Mouse (Mus musculus) granulocyte monocyte progenitor cell, adult 5-6 weeks (primary cell): ENCODE data around the gene Syne2. TPM values are rescaled to one million over a fixed set of nuclear protein-coding genes. Genes with fewer than 3 reads are reported as not detected.
A peak's percentile ranks its signal among the peaks of the same experiment; 100 is the strongest.

Experiments
- ATAC-seq: replicated peaks from 2 replicates; pipeline ENCODE4 v1.8.0; 2016; ENCODE audit warnings: mild to moderate bottlenecking, moderate TSS enrichment, inconsistent platforms; ENCODE audit not compliant: poor library complexity, severe bottlenecking
- total RNA-seq, 2 experiments: library from RNA; stranded (forward) in 1 of 2; stranded (reverse) in 1 of 2; fragments of 200-712, 200-1000 nt in 1 of 2; fragments of >200 nt in 1 of 2; fragmentation: Nextera tagmentation in 1 of 2; gene quantifications; 2 replicates each; pipeline ENCODE4 v1.2.3; 2014 to 2017

Syne2 gene
- total RNA-seq, 2 experiments from 2014 or later, result 6.4 to 9.7 TPM

- ATAC-seq, result no peak
Measured at GRCm38 (mm10) chr12:75826699-75827353, 8.9 kb downstream of the Syne2 start.

DNA sequence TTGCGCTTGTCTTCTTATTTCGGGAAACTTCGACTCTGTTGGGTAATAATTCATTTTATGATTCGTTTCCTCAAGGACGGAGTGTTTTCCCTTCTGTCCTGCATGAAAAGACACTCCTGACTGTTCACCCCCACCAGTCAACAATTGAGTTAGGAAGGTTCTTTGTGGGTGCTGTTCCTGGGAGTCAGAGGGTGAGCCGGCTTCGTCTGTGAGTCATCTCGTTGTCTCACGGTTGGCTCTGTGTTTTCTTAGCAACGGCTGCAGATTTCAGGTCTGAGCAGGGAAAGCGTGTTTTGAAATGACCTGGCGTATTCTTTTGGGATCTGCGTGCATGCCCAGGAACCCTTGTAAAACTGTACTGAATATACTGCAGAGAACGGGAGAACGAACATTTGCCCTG, 9.8 kb downstream of the Syne2 start:
- ATAC-seq, result no peak

DNA sequence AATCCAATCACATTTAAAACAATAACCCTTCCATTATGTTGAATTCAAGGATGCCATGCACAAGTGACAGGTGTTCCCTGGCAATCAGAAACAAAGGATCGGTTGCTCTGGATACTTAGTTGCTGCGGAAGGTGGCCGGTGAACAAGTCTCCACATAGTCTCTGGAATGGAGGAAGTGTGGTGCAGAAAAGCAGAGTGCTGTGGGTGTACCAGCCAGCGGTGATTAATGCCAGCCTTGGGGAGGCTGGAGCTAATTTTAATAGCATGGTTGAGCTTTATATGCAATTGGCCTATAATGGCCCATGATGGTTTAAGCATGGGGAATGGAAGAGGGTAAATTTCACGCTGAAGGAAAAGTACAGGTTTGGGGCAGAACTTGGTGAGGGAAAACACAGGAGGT, 11.7 kb downstream of the Syne2 start:
- ATAC-seq, result no peak

DNA sequence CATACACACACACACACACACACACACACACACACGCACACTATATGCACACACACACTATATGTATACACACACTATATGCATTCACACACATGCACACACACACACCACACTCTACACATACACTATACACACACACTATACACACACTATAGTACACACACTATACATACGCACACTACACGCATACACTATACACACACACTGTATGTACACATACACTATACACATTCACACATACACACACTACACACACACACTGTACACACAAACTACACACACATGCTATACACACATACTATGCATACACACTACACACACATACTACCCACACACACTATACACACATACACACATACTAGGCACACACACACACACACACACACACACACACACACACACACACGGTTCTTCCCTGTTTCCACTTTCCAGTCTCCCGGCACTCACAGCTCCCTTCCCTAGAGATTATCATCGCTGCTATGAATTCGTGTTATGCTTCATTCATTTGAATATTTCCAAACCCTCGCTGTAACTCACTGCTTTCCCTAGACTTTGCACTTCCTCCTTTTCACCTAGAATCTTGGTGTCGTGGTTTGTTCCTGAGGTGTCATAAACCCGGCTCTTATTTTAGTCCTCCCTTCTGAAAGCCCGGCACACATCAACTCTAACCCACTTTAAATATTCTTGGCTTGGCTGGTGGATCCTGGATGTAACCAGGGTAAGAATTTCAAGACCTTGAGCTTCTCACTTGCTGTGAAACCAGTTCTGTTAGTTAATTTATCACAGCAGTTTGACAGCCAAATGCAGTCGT, 15.4 kb downstream of the Syne2 start:
- peak; percentile 89 for ATAC-seq

DNA sequence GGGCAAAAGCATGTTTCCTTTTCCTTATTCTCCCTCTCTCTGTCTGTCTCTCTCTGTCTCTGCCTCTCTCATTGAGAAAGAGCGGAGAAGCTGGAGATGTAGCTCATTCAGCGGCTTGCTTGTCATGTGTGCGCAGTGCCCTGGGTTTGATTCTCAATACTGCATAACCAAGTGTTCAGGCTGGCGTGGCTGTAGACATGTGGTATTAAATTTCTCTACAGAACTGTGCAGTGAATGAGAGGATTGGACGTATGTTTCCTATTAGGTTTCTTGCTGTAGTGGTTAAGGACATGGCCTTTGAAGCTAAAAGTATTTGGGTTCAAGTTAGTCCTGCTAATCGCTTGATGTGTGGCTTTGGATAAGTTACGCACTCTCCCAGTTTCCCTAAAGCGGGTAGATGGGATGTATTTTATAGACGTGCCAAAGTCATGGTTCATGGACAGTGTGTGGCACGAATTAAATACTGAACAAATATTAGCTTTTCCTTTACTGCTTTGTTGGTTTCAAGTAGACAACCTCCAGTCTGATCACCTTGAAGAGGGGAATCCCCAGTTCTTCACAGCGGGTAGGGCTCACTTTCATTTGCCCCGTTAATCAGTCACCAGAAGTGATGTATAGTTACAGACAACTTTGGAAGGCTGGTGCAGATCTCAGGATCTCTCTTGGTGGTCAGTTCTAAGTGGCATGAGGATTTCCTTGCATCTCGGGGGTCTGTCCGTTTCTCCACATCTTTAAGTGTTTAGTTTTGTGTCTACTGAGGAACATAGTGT, 16.2 kb downstream of the Syne2 start:
- no peak for ATAC-seq

DNA sequence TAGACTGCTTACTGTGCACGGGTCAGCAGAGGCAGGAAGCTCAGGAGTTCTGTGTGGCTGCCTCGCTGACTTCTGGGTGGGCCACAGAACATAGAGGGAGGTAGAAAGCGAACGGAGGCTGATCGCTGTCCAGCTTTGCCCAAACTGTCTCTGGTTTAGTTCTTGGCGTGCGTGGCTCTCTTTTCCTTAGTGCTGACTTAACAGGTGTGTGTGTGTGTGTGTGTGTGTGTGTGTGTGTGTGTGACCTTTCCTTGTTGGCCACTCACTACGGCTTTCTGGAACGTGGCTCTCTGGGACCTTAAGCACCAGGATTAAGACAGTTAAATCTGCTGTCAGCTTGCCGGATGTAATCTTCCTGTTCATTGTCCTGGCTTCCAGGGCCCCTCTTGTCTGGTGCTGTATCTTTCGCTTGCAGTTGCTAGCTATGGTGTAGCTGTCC, 18.6 kb downstream of the Syne2 start:
- no peak; the same call in 1 of the 2 replicates for ATAC-seq

- ATAC-seq, result peak; percentile 11; the same call in 1 of the 2 replicates
Measured at GRCm38 (mm10) chr12:75837462-75837861, 19.5 kb downstream of the Syne2 start.

DNA sequence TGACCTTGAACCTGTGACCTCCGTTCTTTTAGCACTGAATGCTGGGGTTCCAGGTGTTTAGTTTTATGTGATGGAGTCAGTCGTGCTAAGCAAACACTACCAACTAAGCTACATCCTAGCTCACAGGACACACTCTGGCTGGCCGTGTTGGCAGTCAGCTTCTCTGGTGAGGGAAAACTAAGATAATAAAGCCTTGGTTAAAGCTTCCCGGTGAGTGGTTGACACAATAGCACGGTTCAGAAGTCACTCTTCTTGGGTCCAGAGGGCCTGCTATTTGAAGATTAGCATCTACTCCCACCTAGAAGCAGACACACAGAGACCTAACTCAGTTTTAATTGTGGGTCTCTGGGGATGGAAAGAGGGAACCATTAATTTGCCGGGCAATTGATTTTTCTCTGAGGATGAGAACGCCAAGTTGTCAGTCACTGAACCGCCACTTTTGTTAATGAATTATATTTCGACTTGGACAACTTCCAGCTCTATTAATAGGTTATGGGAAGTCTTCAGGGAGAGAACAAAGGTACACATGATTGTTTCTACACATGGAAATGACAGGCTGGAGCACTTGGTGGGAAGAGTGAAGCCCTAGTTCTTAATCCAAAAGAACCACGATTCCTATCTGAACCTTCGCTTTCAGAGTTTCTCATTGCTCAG, 21.3 kb downstream of the Syne2 start:
- no peak for ATAC-seq

DNA sequence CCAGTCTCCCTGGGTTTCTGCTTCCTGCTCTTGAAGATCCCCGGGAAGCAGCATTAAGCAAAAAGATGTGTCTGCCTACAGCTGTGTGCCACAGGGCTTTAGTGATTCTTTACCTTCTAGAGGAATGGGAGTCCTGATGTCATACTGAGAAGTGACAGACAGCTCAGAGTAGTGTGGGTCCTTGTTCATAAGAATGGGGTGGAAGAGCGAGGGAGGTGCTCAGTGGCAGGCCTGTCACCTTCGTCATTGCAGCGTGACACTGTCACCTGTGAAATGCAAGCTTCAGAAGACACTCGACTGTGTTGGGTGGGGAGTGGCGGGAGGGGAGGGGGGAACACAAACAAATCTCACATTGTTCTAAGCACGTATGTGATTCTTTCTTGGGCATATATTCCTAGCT, 23.2 kb downstream of the Syne2 start:
- ATAC-seq, result no peak

- no peak for ATAC-seq
Measured at GRCm38 (mm10) chr12:75844311-75844710, 26.4 kb downstream of the Syne2 start.

DNA sequence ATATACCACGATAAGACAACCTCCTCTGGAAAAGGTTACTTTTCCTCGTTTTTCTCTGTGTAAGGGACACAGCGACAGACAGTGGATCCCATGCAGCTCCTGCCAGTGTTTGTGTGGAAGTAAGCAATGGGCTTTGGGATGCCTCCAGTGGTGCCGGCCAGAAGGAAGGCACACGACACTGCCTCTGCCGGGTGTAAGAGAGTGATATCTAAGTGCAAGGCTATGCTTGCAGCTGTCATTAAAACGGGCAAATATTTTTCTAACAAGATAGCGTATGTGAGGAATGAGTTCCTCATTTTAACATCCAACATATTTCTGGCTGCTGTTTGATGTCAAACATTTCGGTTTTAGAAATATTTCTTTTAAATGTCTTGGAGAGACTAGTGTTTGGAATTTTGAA, 27.1 kb downstream of the Syne2 start:
- ATAC-seq, result no peak

- no peak for ATAC-seq
Measured at GRCm38 (mm10) chr12:75846513-75846912, 28.6 kb downstream of the Syne2 start.

DNA sequence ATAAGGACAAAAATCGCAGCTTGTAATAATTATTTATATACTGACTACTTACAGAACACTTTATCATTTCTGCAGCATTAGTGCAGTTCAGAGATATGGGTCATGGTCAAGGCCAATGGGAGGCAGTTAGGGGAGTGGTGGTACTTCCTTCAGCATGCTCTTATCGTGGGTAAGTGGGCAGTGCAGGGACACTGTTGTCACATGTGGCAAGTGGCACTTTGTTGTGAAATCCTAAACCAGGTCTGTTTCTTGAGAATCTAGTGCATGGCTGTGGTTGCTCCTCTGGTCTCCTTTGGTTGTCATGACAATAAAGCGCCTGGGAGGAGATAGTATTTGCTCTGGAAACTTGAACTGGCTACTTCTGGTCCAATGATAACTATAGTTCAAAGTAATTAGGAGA, 32.3 kb downstream of the Syne2 start:
- peak; percentile 77 for ATAC-seq

GRCm38 (mm10) chr12:75851481-75851880, 33.5 kb downstream of the Syne2 start:
- peak; percentile 36 for ATAC-seq

DNA sequence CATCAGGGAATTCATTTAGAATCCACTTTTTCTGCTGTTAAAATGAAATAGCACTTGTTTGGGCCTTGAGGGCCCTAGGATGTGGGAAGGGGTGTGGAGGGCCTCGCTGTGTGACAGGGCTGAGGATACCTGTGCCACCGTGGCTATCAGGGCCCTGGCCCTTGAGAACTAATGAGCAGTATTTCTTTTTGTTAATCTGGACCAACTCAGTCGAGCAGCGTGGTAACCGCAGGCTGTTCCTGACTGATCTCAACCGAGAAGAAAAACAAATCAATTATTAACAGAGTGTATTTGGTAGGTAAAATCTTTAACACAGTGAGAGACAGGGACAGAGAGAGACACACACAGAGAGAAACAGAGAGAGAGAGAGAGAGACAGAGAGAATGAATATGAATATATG, 34.5 kb downstream of the Syne2 start:
- no peak for ATAC-seq

- ATAC-seq, result peak; percentile 29
Measured at GRCm38 (mm10) chr12:75853559-75853958, 35.6 kb downstream of the Syne2 start.

DNA sequence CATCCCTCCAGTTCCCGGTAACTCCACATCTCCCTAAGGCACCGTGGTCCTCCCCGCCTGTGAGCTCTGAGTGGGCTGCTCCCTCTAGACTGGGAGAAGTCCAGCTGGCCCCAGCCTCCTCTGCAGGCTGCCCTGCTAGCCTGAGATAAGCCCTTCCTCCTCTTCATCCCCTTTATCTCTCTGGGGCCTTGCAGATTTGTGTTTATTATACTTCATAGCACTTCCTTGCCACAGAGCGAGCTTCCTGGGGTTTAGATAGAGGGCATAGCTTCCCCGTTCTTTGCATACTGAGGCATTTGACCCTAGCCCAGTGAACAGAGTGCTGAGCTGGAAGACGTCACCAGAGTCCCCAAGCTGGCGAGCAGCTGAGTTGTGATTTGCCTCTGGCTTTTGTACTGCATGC, 37.1 kb downstream of the Syne2 start:
- 0 out of 2 replicates have a peak, but pooled peaks have one; percentile 6 for ATAC-seq

GRCm38 (mm10) chr12:75855621-75856020, 37.7 kb downstream of the Syne2 start:
- no peak for ATAC-seq

DNA sequence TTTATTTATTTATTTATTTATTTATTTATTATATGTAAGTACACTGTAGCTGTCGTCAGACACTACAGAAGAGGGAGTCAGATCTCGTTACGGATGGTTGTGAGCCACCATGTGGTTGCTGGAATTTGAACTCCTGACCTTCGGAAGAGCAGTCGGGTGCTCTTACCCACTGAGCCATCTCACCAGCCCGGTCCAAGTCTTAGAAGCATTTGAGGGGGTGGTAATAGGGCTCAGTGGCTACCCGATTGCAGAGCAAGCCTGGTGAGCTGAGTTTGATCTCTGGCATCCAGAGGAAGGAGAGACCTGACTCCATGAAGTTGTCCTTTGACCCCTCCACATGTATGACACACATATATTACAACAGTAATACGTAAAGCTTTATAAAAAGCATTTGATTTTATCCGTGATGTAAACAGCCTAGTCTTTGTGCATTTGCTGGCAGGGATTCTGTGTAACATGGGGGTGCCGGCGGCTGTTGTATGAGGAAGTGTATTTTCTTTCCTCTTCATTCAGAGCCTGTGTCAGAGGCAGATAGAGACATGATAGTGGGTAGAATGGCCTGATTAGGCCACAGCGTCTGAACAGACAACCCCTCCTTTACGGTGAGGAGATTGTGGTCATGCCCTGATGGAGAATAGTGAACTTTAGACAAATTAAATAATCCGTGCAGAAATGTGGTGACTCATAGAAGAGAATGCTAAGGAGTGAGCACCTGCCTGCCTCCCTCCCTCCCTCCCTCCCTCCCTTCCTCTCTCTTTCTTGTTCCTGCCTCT, 38.3 kb downstream of the Syne2 start:
- ATAC-seq, result peak; percentile 62

DNA sequence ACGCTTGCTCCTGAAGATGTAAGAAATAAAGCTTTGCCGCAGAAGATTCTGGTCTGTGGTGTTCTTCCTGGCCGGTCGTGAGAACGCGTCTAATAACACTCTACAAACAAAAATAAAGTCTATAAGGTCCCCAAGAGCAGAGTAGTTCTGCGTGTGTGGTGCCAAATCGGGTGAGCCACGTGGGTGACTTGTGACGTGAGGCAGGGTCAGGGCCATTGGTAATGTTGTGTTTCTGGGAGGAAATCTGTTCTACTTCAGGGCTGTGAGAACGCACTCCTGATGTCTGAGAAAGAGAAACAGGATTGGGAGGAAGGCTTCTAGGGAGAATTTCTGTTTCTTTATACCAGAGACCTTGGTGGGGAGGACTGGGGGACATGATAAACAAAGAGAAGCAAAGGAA, 42.0 kb downstream of the Syne2 start:
- ATAC-seq, result no peak
